Mouse (Mus musculus): ENCODE measurements at regions not wholly inside any gene's neighbourhood (a gene's known extent, or its start where the extent isn't known, plus 50 kb on each side); places are given as distances from the start of the nearest gene placed in this dataset.

DNA sequence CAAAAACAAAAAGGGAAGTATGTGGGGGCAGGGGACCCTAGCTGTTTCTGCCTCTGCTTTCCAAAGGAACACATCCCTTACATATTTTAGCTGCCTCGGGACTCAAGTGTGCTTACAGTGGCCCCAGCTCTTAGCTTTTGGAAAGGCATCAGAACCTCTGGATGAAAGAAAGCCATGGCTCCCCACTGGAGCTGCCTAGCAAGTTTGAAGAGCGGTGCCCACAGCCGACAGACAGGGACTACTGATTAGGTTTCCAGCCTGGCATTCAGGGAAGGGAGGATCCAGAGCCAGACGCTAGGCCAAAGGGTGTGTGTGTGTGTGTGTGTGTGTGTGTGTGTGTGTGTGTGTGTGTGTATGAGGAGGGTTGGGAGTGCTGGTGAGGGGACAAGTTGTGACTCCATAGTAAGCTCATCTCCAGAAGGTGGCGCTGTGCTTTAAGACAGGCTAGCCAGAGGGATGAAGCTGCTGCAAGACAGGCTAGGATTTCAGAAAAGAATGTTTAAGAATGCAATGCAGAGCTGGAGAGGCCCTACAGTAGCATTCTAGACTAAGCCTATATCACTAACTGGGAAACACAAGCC is 318.9 kb downstream of the Mycn start:
- DNase-seq, result peak; percentile 46

DNA sequence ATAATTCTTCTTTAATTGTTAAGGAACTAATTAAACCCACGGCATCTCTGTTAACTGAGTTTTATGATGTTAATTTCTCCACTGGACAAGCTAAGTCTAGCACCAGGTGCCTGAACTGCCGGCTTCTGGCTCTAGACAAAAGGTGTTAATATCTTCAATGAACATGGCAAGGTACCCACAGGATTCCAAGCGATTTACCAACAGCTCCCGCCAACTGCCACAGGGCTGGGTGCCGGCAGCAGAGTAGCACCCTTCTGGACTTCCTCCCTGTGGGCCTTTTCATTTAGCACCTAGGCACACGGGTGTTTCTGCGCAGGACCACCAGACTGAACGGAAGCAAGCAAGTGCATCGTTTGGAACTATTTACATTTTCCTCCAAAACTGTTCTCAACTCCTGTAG is 320.2 kb downstream of the Mycn start:
- no peak for DNase-seq

DNA sequence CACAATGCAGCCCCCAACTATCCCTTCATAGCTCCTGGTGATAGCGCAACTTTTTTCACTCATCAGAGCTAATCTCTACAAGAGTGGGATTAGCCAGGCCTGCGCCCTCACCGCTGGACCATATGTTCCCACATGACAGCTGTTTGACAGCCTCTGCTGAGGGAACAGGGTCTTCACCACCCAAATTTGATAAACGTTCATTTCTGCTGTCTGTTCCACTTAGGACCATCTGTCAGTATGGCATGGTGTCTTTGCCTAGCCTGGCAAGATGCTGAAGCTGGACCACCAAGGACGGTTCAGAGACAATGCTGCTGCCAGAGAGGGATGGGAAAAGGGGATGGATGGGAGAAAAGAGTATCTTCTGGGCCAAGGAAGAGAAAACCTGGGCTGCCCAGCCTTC is 321.4 kb downstream of the Mycn start:
- no peak for DNase-seq

DNA sequence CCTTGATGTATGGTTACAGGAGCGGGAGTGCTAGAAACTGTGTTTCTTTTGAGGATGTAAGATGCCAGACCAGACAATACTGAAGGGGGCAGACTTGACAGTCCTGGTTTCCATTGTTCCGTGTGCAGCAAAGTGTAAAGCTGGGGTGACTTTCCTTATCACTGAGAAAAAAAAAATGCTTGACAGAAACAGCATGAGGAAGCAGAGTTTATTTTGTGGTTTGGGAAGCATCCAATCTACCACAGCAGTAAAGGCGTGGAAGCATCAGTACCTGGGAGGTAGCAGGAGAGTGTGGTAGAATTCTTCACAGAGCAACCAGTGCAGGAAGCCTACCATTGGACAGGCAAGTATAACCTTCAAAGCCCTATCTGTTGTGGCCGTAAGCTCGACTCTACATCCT is 322.3 kb downstream of the Mycn start:
- no peak for DNase-seq

DNA sequence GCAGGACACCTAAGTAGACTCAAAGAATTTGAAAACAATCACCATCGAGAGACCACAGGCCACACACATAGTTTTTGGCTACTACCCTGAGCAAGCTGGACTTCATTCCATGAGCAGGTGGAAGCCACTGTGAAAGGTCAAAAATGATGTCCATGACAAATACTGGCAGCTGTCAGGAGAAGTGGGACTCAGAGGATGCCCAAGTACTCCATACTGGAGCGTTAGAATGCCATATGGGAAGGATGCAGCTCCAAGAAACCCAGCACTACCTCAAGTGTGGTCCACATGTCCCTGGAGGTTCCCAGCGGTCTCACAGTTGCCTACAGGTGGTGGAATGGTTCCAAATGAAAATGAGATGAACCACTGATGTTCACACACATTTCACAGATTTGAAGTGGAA is 329.2 kb downstream of the Mycn start:
- DNase-seq, result no peak

DNA sequence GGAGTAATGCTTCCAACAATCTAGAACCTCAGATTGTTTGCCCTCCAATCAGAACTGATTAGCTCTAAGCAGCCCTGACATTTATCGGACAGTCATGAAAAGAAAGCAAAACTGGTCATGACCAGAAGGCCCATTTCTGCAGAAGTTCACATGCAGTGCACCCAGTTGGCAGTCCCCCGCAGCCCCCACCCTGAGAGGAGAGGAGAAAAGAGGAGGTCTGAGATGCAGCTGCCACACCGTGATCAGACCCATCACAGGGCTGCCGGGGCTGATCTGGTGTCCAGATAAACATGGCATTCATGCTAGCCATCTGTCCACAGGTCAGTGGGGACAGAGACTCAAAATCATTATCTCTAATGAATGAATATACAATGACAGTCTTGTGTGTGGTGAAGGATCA is 330.9 kb downstream of the Mycn start:
- DNase-seq, result no peak

DNA sequence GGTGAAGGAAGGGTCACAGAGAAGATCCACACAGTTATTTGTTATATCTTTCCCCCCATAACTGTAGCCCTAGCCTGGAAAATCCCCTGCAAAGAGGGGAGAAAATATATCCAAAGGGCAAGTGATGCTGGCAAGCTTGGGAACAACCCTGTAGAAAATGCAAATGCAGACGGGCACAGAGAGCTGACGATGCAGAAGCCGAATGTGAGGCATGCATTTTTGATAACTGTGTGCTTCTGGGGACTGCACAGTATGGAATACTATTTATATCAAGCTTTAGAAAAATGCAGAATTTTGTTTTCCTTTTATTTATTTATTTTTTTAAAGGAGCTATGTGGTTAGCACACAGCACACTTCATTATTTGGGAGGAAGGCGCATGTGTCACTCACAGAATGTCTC is 333.7 kb downstream of the Mycn start:
- DNase-seq, result no peak

DNA sequence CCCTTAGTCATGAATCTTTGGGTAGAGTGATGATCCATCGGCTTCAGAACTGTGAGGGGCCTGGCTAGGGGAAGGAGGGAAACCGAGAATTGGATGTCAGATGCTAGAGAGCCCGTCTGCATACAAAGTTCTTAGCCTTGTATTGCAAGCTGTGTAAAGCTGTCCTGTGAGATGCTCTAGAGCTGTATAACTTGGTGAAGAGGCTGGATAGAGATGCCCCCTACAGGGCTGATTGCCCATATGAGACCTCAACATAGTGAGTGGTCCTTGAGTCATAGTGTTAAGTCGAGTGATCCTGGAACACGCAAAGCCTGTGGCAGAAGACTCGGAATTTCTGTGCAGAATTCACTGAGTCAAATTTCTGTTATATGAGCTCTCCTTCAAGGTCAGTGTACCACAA is 334.8 kb downstream of the Mycn start:
- no peak for DNase-seq

DNA sequence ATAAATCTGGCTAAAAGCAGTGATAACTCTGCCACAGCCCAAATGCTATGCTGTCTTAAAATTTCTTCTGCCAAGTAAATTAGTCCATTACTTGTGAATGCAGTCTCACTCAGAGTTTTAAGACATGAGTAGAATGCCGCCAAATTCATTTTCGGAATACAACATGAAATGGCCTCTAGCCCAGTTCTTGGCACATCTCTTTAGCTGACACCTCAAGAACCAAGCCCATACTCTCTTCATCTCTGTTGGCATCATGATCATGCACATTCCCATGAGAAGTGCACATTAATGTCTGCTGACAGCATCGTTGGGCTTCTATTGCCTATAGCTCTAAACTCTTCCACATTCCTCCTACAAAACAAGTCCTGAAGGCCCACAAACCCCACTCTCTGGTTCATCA is 336.2 kb downstream of the Mycn start:
- no peak for DNase-seq

DNA sequence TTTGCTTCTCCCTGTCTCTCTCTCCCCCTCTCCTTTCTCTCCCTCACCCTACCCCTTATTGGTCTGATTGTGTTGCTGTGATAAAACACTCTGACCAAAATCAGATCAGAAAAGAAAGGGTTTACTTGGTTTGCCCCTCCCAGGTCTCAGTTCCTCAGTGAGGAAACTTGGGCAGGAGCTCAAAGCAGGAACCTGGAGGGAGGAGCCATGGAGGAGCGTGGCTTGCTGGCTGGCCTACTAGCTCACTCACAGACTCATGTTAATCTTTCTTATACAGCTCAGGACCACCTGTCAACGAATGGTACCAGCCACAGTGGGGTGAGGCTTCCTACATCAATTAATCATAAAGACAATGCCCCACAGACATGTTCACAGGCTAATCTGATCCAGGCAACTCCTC is 339.4 kb downstream of the Fam49a start:
- DNase-seq, result no peak

DNA sequence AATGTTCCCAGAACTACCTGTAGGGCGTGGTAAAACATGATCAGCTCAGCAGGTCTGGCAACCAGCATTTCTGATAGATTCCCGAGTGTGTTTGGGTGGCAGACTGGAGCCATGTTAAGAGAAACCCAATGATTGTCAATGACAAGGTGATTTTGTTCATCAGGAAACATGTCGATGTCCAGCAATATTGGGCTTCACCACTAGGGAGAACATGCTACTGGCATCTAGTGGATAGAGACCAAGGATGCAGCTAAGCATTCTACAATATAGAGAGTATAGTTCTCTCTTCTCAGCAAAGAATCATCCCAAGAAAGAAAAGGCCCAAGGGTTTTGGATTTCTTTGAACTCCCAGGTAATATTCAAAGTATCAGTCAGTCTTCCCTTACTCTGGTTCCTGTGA is 333.5 kb downstream of the Fam49a start:
- DNase-seq, result no peak

DNA sequence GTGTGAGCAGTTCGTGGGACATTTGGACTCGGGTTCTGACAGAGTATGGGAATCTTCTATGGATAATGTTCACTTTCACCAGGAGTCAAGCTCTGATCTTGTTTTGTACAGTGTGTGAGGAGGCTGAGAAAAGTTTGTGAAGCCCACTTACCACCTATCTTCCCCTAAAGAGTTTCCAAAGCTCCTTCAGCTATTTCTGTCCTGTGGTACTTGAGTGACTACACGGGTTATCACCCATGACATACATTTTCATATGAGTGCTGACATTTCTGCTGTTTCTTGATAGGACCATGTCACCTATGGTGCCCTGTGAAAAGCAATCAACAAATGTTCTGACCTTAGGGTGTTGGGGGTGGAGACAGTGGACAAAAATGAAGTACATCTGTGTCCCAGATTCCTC is 332.6 kb downstream of the Fam49a start:
- no peak for DNase-seq

DNA sequence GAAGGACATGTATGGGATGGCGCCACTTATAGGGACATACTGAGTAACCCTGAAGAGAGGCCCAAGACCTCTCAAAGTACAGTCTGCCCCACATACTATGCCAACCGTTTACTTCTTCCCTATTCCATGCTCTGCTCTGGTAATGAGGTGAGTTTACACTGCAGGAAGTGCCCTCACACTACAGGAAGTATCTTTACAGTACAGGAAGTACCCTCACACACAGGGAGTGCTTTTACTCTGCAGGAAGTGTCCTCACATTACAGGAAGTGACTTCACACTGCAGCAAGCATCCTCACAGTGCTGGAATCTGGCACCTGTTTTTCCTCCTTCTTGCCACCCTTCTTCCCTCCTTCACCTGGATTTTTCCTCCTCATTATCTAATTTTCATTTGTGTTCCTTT is 331.4 kb downstream of the Fam49a start:
- no peak for DNase-seq

DNA sequence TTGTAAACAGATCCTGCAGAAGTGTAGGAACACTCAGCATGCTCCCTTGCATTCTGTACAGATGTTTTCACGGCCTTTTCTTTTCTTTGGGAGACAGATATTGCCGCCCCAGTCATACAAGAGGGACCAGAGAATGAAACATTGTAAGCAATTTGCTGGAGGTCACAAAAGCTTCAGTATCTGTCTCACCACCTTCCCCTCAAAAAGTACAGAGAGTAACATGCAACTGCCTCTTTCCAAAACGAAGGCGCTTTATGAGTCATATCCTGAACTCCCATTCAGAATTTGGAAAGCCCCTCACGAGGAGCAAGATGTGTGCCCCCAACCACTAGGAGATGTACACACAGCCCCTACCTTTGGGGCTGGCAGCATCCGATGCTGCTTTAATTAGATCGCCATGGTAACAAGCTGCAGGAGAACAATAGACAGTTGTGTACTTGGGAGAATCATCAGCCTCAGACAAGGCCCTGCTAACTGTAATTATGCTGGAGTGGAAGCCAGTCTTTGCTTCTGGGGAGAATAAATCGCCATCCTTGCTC is 328.9 kb downstream of the Fam49a start:
- no peak for DNase-seq

DNA sequence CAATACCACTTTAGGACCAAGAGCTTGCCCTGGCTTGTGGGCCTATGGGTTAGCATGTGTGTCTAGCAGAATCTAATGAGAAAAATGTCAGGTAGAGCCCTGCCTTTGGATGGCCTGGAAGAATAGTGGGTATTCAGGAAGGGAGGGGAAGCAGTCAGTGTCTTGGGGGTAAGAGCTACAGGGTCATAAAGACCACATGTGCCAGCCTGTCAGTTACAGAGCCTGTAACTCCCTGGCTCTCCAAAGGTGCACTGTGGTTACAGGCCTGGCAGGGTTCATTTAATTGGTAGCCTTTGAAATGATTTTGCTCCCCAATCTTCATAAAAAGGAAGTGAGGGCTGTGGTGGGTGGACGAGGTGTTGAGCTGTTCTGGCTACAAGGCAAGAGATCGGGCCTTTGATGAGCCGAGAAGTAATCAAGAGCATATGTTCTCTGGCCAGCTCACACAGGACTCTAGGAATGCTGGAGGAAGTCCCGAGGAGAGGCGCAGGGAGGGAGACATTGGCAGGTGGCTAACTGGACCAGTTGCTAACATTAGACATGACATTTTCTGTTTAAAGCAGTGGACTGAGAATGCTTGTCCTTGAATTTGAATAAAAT is 326.9 kb downstream of the Fam49a start:
- no peak for DNase-seq

DNA sequence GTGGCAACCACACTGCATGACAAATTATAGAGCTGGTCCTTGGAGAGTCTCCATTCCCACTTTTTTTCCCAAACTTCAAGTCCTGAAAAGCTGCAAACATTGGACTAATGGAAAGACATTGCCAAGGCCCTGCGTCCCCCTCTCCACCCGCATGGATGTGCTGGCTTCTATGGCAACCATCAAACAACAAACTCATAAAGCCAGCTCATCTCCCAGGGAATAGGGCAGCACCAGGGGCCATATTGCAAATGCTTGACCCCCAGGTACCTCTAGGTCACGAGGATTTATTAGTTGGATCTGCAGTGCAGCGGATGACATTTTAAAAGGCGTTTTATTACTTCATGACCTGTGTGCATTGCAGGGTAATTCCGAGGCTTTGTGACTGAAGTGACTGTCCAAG is 324.5 kb downstream of the Fam49a start:
- DNase-seq, result no peak

DNA sequence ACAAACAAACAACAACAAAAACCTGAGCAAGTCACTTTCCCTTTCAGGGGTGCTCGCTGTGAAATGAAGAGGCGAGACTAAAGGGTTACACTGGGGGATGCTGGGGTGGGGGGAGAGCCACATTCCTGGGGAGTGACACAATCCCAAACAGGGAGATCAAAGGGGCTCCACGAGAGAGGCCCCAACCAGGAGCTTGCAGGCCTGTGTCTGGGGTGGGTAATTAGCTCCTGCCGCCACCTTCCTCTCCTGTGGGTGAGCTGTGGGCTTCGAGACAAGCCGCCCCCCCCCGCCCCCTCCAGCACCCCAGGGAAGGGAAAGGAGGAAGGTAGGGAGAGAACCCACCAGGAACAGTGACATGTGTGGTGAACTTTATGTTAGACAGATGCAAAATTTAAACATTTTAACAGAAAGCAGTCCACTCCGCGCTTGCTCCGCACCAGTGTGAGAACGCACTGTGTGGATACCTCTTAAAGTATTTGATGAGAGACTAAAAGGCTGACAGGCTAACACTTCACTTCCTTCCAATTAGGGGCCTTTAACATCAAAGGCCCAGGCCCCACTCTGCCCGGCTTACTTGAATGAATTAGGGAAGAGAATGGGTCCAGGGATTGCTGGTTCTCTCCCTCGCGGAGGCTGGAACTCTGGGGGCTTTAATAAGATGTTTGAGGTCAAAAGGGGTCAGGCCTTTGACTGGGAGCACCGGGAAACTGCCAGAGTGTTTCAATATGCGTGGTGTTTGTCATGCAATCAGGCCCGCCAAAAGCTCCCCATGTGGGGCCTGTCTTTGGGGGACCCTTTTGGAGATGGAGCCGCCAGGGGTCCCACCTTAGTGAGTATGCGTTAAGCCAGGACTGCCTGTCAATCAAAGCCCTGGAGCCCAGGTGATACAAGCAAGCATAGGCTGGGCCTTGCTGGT is 319.6 kb downstream of the Fam49a start:
- no peak for DNase-seq

DNA sequence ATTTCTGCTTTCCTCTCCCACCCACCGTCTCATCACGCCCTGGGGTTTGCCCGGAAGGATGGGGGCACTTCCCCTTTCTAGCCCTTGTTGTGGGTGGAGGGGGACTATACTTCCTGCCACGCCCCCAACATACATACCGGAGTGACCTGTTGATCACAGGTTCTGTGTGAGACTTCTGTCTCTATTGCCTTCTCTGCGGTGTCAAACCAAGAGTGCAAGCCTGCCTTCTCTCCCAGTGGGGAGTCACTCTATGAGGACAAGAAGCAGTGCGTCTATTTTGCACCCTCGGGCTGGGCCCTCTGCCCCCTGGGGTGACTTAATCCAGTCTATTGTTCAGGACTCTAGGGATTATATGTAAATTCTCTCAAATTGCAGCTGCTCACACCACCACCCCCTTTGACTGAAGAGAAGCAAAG is 318.8 kb downstream of the Fam49a start:
- DNase-seq, result no peak

DNA sequence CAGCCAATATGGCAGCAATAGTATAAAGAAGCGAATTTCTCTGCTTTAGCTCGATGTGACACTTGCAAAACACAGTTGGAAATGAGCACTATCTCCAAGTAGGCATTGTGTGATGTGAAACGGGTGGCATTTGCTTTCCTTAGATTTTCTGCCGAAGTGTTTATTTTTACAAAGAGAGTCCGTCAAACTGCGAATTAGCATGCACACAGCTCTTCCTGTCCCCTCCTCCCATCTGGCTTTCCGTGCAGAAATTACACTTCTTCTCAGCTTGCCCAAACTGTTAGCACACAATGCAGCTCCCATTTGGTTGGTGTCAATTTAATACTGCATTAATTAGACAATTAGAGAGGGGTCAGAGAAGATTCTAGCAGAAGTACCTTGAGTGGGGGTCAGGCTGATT is 316.3 kb downstream of the Fam49a start:
- no peak for DNase-seq

DNA sequence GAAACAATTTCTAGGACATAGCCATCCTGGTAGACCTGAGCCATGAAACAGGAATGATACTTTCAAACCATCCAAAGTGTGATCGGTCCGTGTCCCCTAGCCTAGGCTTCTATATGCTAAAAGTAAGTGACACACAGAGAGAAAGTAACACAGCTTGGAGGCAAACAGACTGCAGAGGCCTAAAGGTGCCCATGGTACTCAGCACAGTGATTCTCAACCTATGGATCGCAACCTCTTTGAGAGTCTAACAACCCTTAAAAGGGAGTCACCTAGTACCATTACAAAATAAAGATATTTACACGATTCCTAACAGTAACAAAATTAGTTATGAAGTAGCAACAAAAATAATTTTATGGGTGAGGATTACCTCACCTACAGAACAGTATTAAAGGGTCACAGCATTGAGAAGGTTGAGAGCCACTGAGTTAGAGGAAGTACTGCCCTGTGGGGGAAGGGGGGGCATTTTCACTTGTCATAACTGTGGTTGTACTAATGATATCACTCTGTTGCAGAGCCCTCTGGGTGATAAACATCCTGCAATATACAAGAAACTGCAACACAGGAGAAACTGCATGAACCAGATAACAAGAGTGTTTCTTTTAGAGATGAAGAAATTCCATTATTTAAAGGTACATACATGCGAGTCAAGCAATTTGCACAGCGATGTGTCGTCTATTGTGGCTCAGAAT is 308.8 kb downstream of the Fam49a start:
- DNase-seq, result no peak

DNA sequence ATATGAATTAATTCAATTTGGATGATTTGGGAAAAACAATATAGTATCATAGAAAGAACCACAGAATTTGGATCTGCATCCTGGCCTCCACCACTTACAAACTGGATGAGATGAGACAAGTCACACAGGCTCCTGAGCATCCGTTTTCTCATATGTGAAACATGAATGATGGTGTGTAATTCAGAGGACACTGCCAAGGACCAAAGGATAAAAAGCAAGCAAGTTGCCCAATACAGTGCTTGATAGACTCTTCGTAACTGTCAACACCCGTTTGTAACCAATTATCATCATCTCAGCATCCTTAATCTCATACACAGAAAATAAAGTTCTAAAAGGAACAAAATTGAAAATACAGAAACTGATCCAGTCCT is 305.8 kb downstream of the Fam49a start:
- DNase-seq, result no peak

DNA sequence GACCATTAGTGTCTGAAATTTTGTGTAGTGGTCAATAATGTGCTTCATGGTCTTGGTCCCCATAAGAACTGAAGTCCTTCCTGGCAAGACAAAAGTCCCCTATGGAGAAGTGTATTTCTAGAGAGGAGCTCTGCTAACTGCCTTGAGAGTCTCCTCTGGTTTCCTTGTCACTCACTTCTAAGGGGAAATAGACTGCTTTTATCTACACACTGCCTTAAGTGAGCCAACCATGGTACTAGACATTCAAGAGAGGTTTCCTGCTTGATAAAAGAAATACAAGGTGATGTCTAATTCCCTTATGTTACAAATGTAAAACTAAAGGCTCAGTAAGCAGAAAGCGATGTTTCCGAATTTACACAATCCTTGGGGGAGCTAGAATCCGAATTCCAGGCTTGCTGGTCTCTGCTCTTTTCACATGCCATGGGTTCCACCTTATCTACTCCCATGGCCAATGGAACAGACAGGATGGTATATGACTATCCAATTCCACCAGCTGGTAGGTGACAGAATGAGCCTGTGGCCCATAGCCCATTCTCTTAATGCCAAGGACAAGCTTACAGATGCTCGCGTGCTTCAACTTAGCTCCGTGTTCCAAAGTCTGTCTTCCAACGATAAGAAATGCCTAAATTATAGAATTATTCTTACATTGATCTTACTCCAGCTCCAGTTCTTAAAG is 305.3 kb downstream of the Fam49a start:
- no peak for DNase-seq

DNA sequence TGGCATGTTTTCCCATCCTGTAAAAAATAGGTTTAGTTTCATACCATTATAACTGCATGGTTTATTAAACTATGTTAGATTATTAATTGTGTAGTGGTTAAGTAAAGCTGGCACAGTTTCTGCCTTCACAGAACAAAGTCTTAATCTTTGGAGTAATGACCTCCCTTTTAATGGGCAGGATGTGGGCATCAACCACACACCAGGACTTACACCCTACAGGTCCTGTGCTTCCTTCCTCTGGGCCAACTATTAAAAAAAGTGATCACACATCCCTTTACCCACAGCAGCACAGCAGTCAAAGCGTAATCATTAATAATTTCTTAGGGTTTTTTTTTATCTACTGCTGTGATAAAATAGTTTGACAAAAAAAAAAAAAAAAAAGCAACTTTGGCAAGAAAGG is 300.3 kb downstream of the Fam49a start:
- no peak for DNase-seq

Measured in adrenal gland, adult 8-10 months (tissue).